Comparison of ENCODE assay signal across 22 mouse cellular contexts in genomic region chr5:147020579-147020978, GRCm38 (mm10). TPM values are rescaled to one million over a fixed set of nuclear protein-coding genes. Genes with fewer than 3 reads are reported as not detected.
DNase-seq lines count a peak whose midpoint lies in the region; ATAC-seq and TF ChIP-seq lines count a peak whose summit lies in the region.
"Had no signal": no experiment of that assay in that cellular context is flagged by ENCODE, and none has a peak within 500 bp of the region (broad histone marks: within the 10 kb centered on the region; RNA-seq: fewer than 3 reads in every experiment).

No protein-coding gene starts in this region.

- 77% methylated on average over 11 of the region's 11 CpGs for WGBS in forebrain, embryonic 16.5 days
- WGBS in forebrain, embryonic 11.5 days: 91% methylated on average over 11 of the region's 11 CpGs
- 82% methylated on average over 11 of the region's 11 CpGs for WGBS in hindbrain, postnatal 0 days
- 94% methylated on average over 11 of the region's 11 CpGs for WGBS in hindbrain, embryonic 10.5 days

- no peaks in the 10 kb centered on the region for H3K27me3 ChIP-seq in forebrain, embryonic 16.5 days (replicated peaks; ENCODE audit: control insufficient read depth, insufficient read depth, low read length)
- no peaks in the 10 kb centered on the region for H3K27me3 ChIP-seq in forebrain, embryonic 11.5 days (ENCODE audit: control insufficient read depth, insufficient read depth, low read length)
- no peaks in the 10 kb centered on the region for H3K27me3 ChIP-seq in hindbrain, postnatal 0 days (ENCODE audit: insufficient read depth, low read length)
- no peaks in the 10 kb centered on the region for H3K27me3 ChIP-seq in hindbrain, embryonic 10.5 days (ENCODE audit: insufficient read depth, poor library complexity, severe bottlenecking)
- H3K27me3 ChIP-seq: embryonic facial prominence, embryonic 13.5 days; embryonic facial prominence, embryonic 15.5 days; forebrain, embryonic 12.5 days; forebrain, embryonic 15.5 days had no signal

- no peak for TF ChIP-seq CTCF in hindbrain, postnatal 0 days (IDR thresholded peaks at IDR 0.05; ENCODE audit: low read depth)
- TF ChIP-seq CTCF in brain, embryonic 14.5 days (IDR thresholded peaks at IDR 0.05; ENCODE audit: borderline replicate concordance, extremely low read depth, insufficient read depth, insufficient read length): no peak

- ATAC-seq in forebrain, embryonic 16.5 days: 0 out of 2 replicates have a peak, but pooled peaks have one; percentile 18
- ATAC-seq in forebrain, embryonic 11.5 days (replicated peaks; ENCODE audit: low FRiP score): no peak
- 0 out of 2 replicates have a peak, but pooled peaks have one; percentile 24 for ATAC-seq in hindbrain, postnatal 0 days
- ATAC-seq: forebrain, embryonic 15.5 days had no signal

- no peak overlapping the region for H3K4me2 ChIP-seq in forebrain, embryonic 16.5 days (ENCODE audit: low read length)
- no peak overlapping the region for H3K4me2 ChIP-seq in forebrain, embryonic 11.5 days (ENCODE audit: low read depth, low read length, severe bottlenecking)
- no peak overlapping the region for H3K4me2 ChIP-seq in hindbrain, postnatal 0 days (ENCODE audit: low read depth, low read length)
- H3K4me2 ChIP-seq: embryonic facial prominence, embryonic 13.5 days; embryonic facial prominence, embryonic 15.5 days; forebrain, embryonic 12.5 days; forebrain, embryonic 15.5 days had no signal

- no peak for TF ChIP-seq POLR2A in brain, embryonic 14.5 days (IDR thresholded peaks at IDR 0.05; ENCODE audit: borderline replicate concordance, extremely low read depth, insufficient read depth, insufficient read length, poor library complexity, severe bottlenecking)

- H3K4me1 ChIP-seq in forebrain, embryonic 16.5 days (replicated peaks; ENCODE audit: control insufficient read depth, insufficient read depth, low read length): no peaks in the 10 kb centered on the region
- no peaks in the 10 kb centered on the region for H3K4me1 ChIP-seq in forebrain, embryonic 11.5 days (replicated peaks; ENCODE audit: control insufficient read depth, insufficient read depth, low read length)
- H3K4me1 ChIP-seq in hindbrain, postnatal 0 days (ENCODE audit: insufficient read depth, low read length): no peaks in the 10 kb centered on the region
- H3K4me1 ChIP-seq in hindbrain, embryonic 10.5 days (replicated peaks): 0 out of 2 replicates have a peak, but pooled peaks cover 2% of the 10 kb centered on the region
- H3K4me1 ChIP-seq: embryonic facial prominence, embryonic 15.5 days; forebrain, embryonic 15.5 days had no signal

- DNase-seq in cerebellum, adult 9-11 months: peak; percentile 46
- no peak for DNase-seq in cerebellum, adult 11-12 months
- no peak for DNase-seq in forebrain, embryonic 11.5 days (ENCODE audit: low spot score)
- no peak for DNase-seq in hindbrain, postnatal 0 days (ENCODE audit: low spot score)
- no peak for DNase-seq in hindbrain, embryonic 10.5 days (ENCODE audit: low spot score)
- peak; percentile 17 for DNase-seq in brain, embryonic 14.5 days (ENCODE audit: low read depth)
- no peak for DNase-seq in retina, postnatal 1 day
- DNase-seq: adrenal gland, adult 2 months; adrenal gland, postnatal 10 days; adrenal gland, postnatal 25 days; cerebellum, adult 11 months; cerebellum, adult 2 months; cerebellum, postnatal 10 days; cerebellum, postnatal 36 days; embryo, embryonic 11 days; gastrocnemius, adult 2 months had no signal

- H3K9me3 ChIP-seq in forebrain, embryonic 16.5 days (ENCODE audit: control insufficient read depth, low read length): no peaks in the 10 kb centered on the region
- no peaks in the 10 kb centered on the region for H3K9me3 ChIP-seq in forebrain, embryonic 11.5 days (ENCODE audit: control insufficient read depth, low read length)
- no peaks in the 10 kb centered on the region for H3K9me3 ChIP-seq in hindbrain, postnatal 0 days (ENCODE audit: low read length)
- H3K9me3 ChIP-seq in hindbrain, embryonic 10.5 days: no peaks in the 10 kb centered on the region
- H3K9me3 ChIP-seq: embryonic facial prominence, embryonic 13.5 days; embryonic facial prominence, embryonic 15.5 days; forebrain, embryonic 12.5 days; forebrain, embryonic 15.5 days had no signal

- H3K36me3 ChIP-seq in forebrain, embryonic 16.5 days (ENCODE audit: control insufficient read depth, insufficient read depth): 0 out of 2 replicates have a peak, but pooled peaks cover 3% of the 10 kb centered on the region
- H3K36me3 ChIP-seq in forebrain, embryonic 11.5 days (ENCODE audit: control insufficient read depth, insufficient read depth, low read length): no peaks in the 10 kb centered on the region
- H3K36me3 ChIP-seq in hindbrain, postnatal 0 days (ENCODE audit: insufficient read depth, low read length): 0 out of 2 replicates have a peak, but pooled peaks cover 9% of the 10 kb centered on the region
- H3K36me3 ChIP-seq in hindbrain, embryonic 10.5 days: peaks cover 37% of the 10 kb centered on the region
- H3K36me3 ChIP-seq: forebrain, embryonic 12.5 days had no signal

- H3K27ac ChIP-seq in forebrain, embryonic 16.5 days (ENCODE audit: low read length): no peak overlapping the region
- H3K27ac ChIP-seq in forebrain, embryonic 11.5 days (ENCODE audit: low read depth, low read length): no peak overlapping the region
- H3K27ac ChIP-seq in hindbrain, postnatal 0 days: no peak overlapping the region
- H3K27ac ChIP-seq in hindbrain, embryonic 10.5 days: no peak overlapping the region
- H3K27ac ChIP-seq: embryonic facial prominence, embryonic 13.5 days; embryonic facial prominence, embryonic 15.5 days; forebrain, embryonic 12.5 days; forebrain, embryonic 15.5 days; gastrocnemius, adult 2 months had no signal

- H3K9ac ChIP-seq in forebrain, embryonic 16.5 days (replicated peaks; ENCODE audit: low read depth, low read length): no peak overlapping the region
- no peak overlapping the region for H3K9ac ChIP-seq in forebrain, embryonic 11.5 days (ENCODE audit: low read length)
- no peak overlapping the region for H3K9ac ChIP-seq in hindbrain, postnatal 0 days (replicated peaks; ENCODE audit: low read length)
- H3K9ac ChIP-seq: embryonic facial prominence, embryonic 13.5 days; embryonic facial prominence, embryonic 15.5 days; forebrain, embryonic 12.5 days; forebrain, embryonic 15.5 days had no signal

- no peak overlapping the region for H3K4me3 ChIP-seq in forebrain, embryonic 16.5 days (replicated peaks; ENCODE audit: low read length)
- no peak overlapping the region for H3K4me3 ChIP-seq in forebrain, embryonic 11.5 days (ENCODE audit: low read depth, low read length)
- H3K4me3 ChIP-seq in hindbrain, postnatal 0 days (ENCODE audit: low read length): no peak overlapping the region
- H3K4me3 ChIP-seq in hindbrain, embryonic 10.5 days: no peak overlapping the region
- H3K4me3 ChIP-seq: embryonic facial prominence, embryonic 13.5 days; embryonic facial prominence, embryonic 15.5 days; erythroblast, embryonic 14.5 days; forebrain, embryonic 12.5 days; forebrain, embryonic 15.5 days; gastrocnemius, adult 2 months had no signal

RNA-seq across cellular contexts. Expression of gene Lnx2, which starts 55.8 kb away (rescaled TPM):
- polyA plus RNA-seq in forebrain, embryonic 16.5 days (2015; fragmentation: Nextera tagmentation; extraction: Ambion mirVana): 12.8 and 14.3 TPM in 2 replicates
- 9.7 and 9.9 TPM in 2 replicates for polyA plus RNA-seq in forebrain, embryonic 11.5 days (2014; fragmentation: Nextera tagmentation; extraction: Ambion mirVana)
- total RNA-seq in hindbrain, postnatal 0 days (2014; rRNA removed): 7.4 and 9.7 TPM in 2 replicates
- polyA plus RNA-seq in hindbrain, postnatal 0 days (2015; fragmentation: Nextera tagmentation; extraction: Ambion mirVana): 3.0 and 3.3 TPM in 2 replicates
- polyA plus RNA-seq in hindbrain, embryonic 10.5 days (2016; fragmentation: Nextera tagmentation; extraction: Ambion mirVana): 8.2 and 8.4 TPM in 2 replicates
- polyA plus RNA-seq in brain, embryonic 14.5 days (2012; rRNA removed): 7.1 and 10.1 TPM in 2 replicates

RNA-seq across cellular contexts. Expression of gene Polr1d, which starts 56.3 kb away (rescaled TPM):
- 107 and 115 TPM in 2 replicates for polyA plus RNA-seq in forebrain, embryonic 16.5 days (2015; fragmentation: Nextera tagmentation; extraction: Ambion mirVana)
- 110 and 115 TPM in 2 replicates for polyA plus RNA-seq in forebrain, embryonic 11.5 days (2014; fragmentation: Nextera tagmentation; extraction: Ambion mirVana)
- total RNA-seq in hindbrain, postnatal 0 days (2014; rRNA removed): 53.7 and 55.0 TPM in 2 replicates
- polyA plus RNA-seq in hindbrain, postnatal 0 days (2015; fragmentation: Nextera tagmentation; extraction: Ambion mirVana): 103 and 106 TPM in 2 replicates
- 124 and 127 TPM in 2 replicates for polyA plus RNA-seq in hindbrain, embryonic 10.5 days (2016; fragmentation: Nextera tagmentation; extraction: Ambion mirVana)
- 82.3 and 93.6 TPM in 2 replicates for polyA plus RNA-seq in brain, embryonic 14.5 days (2012; rRNA removed)

RNA-seq across cellular contexts. Expression of gene Mtif3, which starts 57.0 kb away (rescaled TPM):
- polyA plus RNA-seq in forebrain, embryonic 16.5 days (2015; fragmentation: Nextera tagmentation; extraction: Ambion mirVana): 28.7 and 31.6 TPM in 2 replicates
- 21.6 and 25.0 TPM in 2 replicates for polyA plus RNA-seq in forebrain, embryonic 11.5 days (2014; fragmentation: Nextera tagmentation; extraction: Ambion mirVana)
- total RNA-seq in hindbrain, postnatal 0 days (2014; rRNA removed): 9.9 and 11.7 TPM in 2 replicates
- 20.3 and 21.1 TPM in 2 replicates for polyA plus RNA-seq in hindbrain, postnatal 0 days (2015; fragmentation: Nextera tagmentation; extraction: Ambion mirVana)
- polyA plus RNA-seq in hindbrain, embryonic 10.5 days (2016; fragmentation: Nextera tagmentation; extraction: Ambion mirVana): 19.0 and 23.9 TPM in 2 replicates
- polyA plus RNA-seq in brain, embryonic 14.5 days (2012; rRNA removed): 15.5 and 16.6 TPM in 2 replicates

Comparison
In these comparisons a context has a peak if more than half of its experiments do, and no peak if none do; other contexts are left out.
1. DNase-seq: peak in cerebellum, adult 9-11 months (single experiment) and brain, embryonic 14.5 days (single experiment); none in cerebellum, adult 11-12 months (single experiment), forebrain, embryonic 11.5 days (single experiment), hindbrain, postnatal 0 days (single experiment), hindbrain, embryonic 10.5 days (single experiment) and retina, postnatal 1 day (single experiment).